Mouse (Mus musculus): ENCODE measurements around the gene Gdap2. TPM values are rescaled to one million over a fixed set of nuclear protein-coding genes. Genes with fewer than 3 reads are reported as not detected.

Gdap2 gene
- total RNA-seq (2021) = 1 to 10 TPM; 5.6 to 6.4 TPM
- long read RNA-seq, experiment 1, partial matches to known transcripts = 2 of 6 reads
- long read RNA-seq, experiment 1, other reads (novel, unspliced or antisense) = 0 of 6 reads
- long read RNA-seq, experiment 2, transcript Gdap2-201 (14 exons, 3,008 nt) = major isoform, 5 of 8 reads
- long read RNA-seq, experiment 2, partial matches to known transcripts = 1 of 8 reads
- long read RNA-seq, experiment 2, other reads (novel, unspliced or antisense) = 1 of 8 reads

DNA sequence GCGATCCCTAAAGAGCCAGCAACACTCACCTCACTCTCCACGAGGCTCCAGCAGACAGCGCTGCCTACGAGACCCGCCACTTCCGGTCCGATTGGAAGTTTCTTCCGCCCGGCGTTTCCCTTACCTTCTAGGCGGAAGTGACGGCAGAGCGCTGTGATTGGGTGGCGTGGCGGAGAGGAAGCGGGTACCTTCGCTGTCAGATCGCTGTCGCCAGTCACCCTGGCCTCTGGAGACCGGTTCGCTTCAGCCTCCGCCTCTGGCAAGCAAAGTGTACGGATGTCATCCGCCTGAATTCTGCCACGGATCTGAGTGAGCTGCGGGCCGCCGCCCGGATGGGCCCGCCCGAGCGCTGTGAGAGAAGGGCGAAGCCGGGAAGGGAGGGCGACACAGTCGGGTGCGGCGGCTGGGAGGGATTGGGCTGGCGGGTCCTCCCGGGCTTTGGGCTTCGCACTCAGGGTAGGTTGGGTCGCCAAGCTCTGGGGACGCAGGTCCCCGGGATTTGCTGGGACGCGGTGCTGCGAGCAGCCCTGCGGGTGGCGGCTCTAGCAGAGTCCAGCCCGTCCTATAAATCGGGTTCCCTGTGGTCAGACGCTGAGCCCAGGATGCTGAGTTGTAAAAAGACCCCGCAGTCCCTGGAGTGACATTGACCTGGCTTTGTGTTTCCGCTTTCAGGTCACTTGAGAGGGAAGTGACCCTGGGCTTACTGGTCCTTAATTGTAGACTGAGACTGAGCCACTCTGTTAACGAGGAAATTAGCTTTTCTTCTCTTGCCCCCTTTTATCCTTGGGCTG, at the start of gene Gdap2, which contains the start of gene Wdr3:
Gdap2 (plus strand) TSS at position 67 of the 791 bp plus-strand sequence.
Wdr3 (minus strand) TSS at position 93 of the 791 bp plus-strand sequence.
- intact Hi-C loops (cut with DNase I) = no loop called here
- peak; percentile 87 to 89 for DNase-seq

DNA sequence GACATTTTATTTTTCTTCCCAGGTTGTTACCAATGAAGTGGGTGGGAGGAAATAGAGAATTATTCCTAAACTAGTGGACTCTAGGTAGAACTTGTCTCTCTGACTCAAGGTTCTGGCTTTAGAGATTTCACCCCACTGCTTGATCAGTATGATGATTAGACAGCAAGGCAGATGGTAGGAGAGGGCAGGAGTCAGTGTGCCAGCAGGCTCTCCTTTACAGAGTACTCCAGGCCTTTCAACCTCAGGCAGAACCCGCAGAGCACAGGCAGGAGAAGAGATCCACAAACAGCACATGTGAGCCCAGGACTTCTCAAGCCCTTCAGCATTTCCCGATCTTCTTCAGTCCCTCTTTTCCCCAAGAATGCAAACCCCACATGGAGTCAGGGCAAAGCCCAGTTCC, 43.5 kb upstream of the Gdap2 start:
- intact Hi-C loops (cut with DNase I) = no loop called here
- DNase-seq = no peak

DNA sequence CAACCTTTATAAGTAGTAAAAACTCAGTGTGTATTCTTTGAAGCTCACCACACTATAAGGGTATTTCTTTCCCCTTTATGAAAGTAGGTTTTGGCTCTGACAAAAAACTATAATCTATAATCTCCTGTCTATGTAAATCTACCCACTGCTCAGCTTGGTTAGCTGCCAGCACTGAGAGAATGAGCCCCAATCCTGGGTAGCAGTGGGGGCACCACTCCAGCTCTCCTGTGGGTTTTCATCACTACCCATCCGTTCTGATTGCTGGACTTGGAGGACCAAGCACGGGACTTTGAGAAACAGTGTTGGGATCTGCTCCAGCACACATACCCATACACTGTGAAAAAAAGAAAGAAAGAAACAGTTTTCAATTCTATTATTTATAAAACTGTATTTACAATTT, 40.2 kb upstream of the Gdap2 start:
- no peak for DNase-seq
- intact Hi-C loops (cut with DNase I) = no loop called here

DNA sequence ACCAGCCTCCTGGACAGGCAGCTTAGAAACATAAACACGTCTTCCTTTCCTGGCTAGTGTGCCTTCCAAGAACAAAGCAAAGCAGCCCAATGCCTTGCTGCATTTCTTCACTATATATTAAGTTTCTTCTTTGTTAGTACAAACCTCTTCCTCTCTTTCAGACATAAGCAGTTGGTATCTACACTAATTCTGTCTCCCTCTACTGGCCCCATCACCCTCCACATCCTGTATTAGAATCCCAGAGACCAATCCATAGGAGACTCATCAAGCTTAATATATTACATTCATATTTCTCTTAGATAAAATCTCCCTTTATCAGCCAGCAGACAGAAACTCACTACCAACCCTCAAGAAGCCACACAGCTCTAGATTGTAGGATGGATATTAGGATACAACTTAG, 39.7 kb upstream of the Gdap2 start:
- intact Hi-C loops (cut with DNase I) = no loop called here
- DNase-seq = no peak

DNA sequence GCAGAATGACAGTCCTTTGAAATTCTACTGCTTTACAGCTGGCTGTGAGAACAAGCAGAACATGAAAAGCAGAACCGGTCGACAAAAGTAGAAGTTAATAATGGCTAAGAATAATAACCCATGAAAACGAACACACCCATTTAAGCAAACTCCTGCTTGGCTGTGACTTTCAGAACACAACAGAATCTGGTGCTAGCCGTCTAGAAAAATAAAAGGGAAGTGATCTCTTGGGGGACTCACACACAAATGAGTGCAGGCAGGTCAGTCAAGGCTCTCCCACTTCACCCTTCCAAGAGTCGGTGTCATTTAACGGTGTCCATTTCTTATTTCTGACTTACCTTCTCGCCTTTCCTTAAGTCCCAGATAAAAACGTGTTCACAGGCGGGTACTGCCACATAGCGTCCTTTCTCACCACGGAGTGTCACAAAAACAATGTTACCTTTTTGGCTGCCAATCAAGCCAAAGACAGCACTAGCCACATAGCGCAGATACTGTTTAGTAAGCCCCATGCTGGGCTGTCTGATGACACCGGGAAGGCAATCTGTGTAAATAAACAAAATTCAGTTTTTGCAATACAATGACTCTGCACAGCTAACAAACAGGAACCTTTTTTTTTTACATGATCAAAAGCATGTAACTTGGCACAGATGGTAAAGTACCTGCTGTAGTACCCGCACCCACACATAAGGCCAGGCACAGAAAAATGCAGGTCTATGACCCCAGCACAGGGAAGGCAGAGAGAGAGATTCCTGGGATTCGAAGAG, 1.3 kb upstream of the Gdap2 start:
- intact Hi-C loops (cut with DNase I) = no loop called here
- no peak for DNase-seq

DNA sequence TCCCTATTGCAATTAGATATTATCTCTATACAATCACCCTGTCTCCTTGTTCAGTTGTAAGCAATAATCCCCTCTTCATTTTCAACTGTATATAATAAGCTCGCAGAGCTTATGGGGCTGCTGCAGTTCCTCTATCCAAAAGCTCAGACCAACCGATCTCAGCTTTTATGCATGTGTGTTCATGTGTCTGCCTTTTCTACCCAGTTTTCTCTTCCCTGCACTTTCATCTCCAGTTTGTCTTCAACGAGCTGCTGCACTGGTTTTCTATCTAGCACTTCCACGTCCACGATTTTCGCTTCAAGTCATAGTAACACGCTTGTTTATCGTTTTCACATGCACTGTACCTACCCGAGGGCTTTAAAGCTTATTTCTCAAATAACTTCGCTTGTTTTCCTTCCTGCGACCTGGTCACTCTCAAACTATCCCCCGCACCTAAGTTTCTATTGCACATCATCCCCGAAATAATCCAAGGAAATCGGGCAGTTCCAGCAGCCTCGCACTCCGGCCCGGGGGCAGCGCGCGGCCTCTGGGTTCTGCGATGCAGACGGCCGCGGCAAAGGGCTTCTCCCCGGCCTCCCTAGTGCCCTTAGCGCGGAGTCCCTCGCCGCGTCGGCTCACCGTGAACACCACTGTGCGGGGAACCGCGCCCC, 391 bp upstream of the Gdap2 start:
- no peak for DNase-seq
- intact Hi-C loops (cut with DNase I) = no loop called here

DNA sequence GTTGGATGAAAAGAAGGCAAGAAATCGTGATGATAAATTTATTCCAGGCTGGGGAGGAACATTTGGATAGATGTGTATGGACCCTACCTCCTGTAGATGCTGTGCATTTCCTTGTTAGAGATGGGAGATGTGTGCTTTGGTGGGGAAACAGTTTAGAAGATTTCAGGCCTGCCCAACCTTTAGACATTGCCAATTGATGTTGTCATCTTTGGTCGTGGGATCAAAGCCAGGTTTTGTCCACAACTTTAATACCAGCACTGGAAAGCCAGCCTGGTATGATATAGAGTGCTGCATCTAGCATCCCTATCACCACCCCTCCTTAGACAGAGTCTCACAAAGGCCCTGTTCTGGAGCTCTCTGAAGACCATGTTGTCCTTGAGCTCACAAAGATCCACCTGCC, 1.4 kb downstream of the Gdap2 start:
- no peak for DNase-seq
- intact Hi-C loops (cut with DNase I) = no loop called here

DNA sequence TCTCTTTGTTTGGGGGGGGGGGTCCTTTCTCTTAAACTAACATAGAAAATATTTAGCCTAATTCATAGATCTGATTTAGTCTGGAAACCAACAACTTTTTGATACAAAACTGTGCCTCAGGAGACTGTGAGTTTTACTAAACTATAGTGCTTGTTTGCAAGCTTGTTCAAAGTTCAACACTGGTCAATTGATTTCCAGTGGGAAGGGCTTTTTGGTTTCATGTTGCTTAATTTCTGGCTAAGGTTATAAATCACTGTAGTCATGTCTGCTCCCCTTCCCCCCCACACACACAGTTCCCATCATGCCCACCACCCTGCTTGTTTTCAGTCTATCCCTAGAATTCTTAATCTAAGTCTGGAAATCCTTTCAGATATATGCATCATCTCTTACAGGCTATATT, 2.8 kb downstream of the Gdap2 start:
- intact Hi-C loops (cut with DNase I) = no loop called here
- no peak for DNase-seq

DNA sequence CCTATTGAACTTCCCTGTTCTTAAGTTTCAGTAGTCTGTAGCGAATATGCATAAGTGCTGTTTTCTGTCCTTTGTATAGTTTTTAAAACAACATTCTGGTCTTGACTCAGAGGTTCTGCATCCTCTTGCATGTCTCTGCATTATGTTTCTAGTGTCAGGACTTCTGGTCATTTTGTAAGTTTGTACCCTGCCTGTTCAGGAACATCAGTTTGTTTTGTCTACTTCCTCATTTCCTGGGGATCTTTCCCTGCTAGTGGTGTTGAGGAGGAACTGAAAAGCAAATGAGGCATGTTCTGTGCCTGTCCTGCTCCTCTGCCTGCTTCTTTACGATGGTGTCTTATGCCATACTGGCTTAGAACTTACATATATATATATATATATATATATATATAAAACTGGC, 13.8 kb downstream of the Gdap2 start:
- intact Hi-C loops (cut with DNase I) = no loop called here
- no peak for DNase-seq

DNA sequence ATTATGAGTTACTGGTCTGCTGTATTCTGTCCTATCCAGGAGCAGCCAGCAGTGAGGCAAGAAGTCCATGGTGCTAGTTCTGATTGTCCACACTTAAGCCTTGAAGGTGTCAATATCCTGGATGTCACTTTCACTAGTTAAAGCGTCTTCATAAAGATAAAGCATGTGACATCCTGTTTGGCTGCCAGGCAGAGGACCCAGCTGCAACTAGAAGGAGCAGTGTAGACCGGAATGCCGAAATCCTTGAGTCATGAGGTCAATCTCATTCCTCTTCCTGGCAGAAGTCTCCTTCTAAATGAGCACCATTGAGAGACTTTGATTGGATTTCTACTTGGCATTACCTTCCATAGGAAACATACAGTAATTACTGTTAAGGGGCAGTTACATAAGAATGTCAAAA, 18.3 kb downstream of the Gdap2 start:
- intact Hi-C loops (cut with DNase I) = loop anchor here (10.0 kb wide), 1 partner anchor 384 kb away; no protein-coding TSS in a partner anchor
- DNase-seq = no peak

DNA sequence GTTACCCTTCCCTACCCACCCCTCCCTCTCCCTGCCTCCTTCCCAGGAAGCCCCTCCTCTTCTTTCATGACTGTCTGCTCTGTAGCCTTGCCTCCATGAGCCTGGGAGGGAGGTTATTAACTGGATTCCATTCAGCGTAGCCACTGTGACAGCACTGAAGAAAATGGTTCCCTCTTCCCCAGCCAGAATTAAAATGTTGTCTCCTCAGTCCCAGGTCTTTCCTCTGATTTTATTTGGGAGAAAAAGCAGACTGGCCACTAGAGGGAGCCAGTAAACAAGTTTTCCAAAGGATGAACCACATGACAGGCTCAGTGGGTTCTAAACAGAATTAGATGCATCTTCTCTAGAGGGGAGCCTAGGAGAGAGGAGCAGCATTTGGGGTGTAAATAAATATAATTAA, 27.3 kb downstream of the Gdap2 start:
- intact Hi-C loops (cut with DNase I) = loop anchor here (5.0 to 10.0 kb wide), 2 partner anchors 233 to 375 kb away; no protein-coding TSS in a partner anchor
- DNase-seq = peak in 1 of 2 experiments; percentile 45

DNA sequence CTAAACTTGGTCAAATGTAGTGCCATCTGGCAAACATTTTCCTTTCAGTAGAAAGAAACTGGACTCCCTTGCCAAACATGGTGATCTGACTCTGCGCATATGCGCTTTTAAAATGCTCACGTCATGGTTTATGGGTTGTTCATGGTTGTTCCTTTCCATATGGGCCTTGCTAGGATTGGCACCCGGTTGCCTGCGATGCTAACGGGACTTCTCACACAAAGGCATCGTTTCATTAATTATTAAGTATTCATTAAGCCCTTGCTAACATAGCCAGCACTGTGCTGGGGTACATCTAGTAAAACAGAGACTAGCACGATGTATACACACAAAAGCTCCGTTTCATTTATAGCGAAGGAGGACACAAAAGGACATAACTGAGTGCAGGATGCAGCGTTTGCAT, 27.7 kb downstream of the Gdap2 start:
- no peak for DNase-seq
- intact Hi-C loops (cut with DNase I) = loop anchor here (5.0 to 10.0 kb wide), 2 partner anchors 232 to 375 kb away; no protein-coding TSS in a partner anchor

DNA sequence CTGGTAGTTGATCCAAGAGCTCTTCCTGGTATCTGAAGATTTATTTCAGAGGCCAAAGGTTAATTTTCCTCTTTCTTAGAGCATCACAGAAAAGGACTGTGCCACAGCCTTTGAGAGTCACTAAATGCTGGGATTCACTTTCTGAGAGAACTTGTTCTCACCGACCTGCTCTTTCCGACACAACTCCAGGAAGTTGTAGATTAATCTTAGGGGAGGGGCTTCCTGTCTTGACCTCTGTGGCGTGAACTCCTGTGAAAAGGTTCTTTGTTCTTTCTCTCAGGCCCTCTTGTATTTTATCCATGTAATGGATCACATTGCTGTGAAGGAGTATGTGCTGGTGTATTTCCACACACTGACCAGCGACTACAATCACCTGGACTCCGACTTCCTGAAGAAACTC, 32.0 kb downstream of the Gdap2 start:
- intact Hi-C loops (cut with DNase I) = no loop called here
- DNase-seq = no peak

DNA sequence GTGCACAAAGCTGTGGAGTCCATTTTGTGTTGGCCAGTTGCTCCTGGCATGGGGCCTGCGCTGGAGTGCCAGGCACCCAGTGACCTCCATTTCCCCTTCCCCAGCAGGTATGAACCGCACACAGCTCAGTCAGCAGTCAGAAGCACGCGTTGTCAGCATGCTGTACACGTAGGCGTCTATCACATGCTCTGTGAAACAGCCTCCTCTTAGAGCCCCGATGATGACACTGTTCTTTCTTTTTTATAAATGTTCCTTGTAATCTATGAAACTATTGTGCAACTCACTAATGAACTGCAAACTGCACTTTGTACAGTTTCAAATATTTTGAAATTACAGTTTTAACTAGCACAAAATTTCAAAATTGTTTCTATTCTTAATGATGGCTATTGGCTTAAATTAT, 39.4 kb downstream of the Gdap2 start:
- intact Hi-C loops (cut with DNase I) = no loop called here

DNA sequence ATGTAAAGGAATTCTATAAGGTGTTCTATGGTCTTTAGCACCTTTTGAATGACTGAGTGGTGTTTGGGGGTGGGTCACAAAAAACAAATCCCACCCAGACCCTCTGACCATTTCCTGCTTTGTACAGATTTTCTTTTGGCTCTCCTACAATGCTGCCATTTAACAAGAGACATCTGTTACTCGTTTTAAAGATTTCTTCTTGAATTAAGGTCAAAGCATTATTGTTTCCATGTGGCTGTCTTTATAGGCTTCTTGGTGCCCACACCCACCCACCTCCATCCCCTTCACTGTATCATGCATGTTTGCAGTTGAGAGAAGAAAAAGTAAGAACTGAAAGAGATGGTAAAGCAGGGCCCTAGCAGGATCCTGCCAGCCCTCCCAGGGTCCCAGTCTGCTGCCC, 44.8 kb downstream of the Gdap2 start:
- intact Hi-C loops (cut with DNase I) = no loop called here

More for the DNA sequence above, 39.4 kb downstream of the Gdap2 start:
- no peak for DNase-seq

DNA sequence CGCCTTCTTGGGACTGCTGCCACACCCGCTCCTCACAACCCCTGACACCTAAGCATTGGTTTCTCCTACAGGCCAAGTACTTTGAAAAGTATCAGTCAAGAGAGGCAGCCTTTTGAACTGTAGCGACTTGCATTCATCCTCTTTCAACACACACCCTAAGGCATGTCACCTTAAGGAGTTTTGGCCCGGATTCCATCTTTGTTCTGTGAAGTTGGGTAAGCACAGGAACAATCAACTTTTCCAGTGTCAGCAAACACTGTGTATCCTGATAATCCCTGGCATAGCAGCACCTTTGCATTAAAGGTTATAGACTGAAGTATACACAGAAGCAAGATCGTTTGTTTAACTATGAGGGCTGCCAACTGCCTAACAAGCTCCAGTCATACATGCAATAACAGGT, 53.3 kb downstream of the Gdap2 start:
- no peak for DNase-seq
- intact Hi-C loops (cut with DNase I) = no loop called here

More for the DNA sequence above, 44.8 kb downstream of the Gdap2 start:
- DNase-seq = no peak

DNA sequence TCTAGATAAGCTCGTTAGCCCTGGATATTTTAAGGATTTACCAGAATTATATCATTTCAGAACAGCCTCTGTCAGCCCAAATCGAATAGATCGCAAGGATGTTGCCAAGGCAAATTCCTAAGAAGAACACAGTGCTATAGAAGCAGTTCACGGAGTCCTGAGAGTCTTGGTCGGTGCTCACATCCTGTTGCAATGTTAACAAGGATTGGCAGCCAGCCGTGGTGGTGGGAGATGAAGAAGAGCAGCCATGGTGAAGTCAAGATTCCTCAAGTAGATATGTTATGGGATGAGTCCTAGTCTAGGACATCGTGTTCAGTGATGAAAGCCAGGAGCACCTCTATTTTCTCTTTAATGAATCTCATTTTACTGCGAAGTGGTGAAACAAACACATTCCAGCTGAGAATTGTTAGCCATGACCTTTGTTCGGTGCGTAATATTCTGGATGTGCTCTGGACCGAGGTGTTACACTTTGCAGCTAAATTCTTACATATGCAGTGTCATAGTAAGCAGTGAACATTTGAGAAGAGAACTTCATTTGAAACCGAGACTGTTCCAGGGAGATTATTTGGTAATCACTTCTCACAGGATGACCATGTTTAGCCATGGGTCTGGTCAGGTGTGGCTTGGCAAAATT, 63.3 kb downstream of the Gdap2 start:
- no peak for DNase-seq

DNA sequence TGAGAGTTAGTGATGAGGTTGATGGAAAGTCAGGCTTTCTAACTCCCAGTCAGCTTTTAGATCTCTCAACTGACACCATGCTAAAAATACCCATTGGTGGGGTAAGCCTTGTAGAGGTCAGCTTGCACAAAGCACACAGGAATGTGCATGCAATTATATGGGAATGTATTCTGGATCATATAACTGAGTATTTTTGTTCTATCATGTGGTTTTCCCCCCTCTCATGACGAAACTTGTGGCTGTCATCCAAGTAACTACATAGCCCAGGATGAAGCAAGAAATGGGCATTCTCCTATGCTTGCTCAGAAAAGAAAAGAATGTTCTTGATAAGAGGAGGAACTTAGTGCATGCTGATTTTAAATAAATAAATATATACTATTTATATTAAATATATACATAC, 65.3 kb downstream of the Gdap2 start:
- intact Hi-C loops (cut with DNase I) = no loop called here
- DNase-seq = no peak

More for the DNA sequence above, 63.3 kb downstream of the Gdap2 start:
- intact Hi-C loops (cut with DNase I) = no loop called here

DNA sequence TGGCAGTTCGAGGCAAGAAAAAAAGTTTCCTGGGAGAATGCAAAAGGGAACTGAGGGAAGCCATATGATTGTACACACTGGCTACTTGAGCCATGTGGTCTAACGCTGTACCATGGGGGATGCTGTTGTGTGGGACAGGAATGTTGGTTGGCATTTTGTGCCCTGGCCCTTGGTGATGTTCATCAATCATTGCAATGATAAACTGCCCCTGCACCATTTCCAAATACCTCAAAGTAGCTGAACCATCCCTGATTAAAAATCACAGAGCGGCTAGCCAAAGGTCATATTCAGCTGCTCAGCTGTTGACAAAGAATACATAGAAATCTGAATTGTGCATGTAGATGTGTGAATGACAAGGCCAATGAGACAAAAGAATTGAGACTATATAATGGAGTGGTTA, 66.8 kb downstream of the Gdap2 start:
- no peak for DNase-seq
- intact Hi-C loops (cut with DNase I) = no loop called here
